Mouse (Mus musculus) heart, adult 8-10 months (tissue): ENCODE data around the gene Slfn9. TPM values are rescaled to one million over a fixed set of nuclear protein-coding genes. Genes with fewer than 3 reads are reported as not detected.
"Not testable (repeated sequence)": the region's sequence is repeated elsewhere in the genome, so short reads cannot be mapped to it uniquely, and the experiment has no call there.

Experiments used
- DNase-seq: peaks from one replicate; pipeline ENCODE4 v3.0.0; 2022; ENCODE audit warnings: low spot score
- microRNA-seq: library from miRNA; unstranded; fragments of <30 nt; microRNA quantifications from one replicate; pipeline ENCODE4 v1.2.0, GENCODE M21; 2022
- total RNA-seq, 4 experiments: library from RNA; stranded (reverse); gene quantifications; 2 replicates each; pipeline ENCODE4 v1.2.4; 2022

The Slfn9 gene
- total RNA-seq, 4 experiments from 2014 or later: 0.56 to 0.72 (median 0.62) TPM

GRCm38 (mm10) chr11:82956925-82957324 lies 34.7 kb downstream of the Slfn9 start:
- DNase-seq: no peak

GRCm38 (mm10) chr11:82954631-82955030 lies 37.0 kb downstream of the Slfn9 start:
- no peak for DNase-seq

GRCm38 (mm10) chr11:82952612-82953542 lies 38.8 kb downstream of the Slfn9 start:
- DNase-seq: no peak

GRCm38 (mm10) chr11:82951865-82952611 lies 39.6 kb downstream of the Slfn9 start:
- peak; percentile 74 for DNase-seq

- DNase-seq: peak; percentile 84
These were observed 40.7 kb downstream of the Slfn9 start, which contains the start of gene Slfn5 for GRCm38 (mm10) chr11:82950736-82951481. Gene Slfn5, plus strand, starts transcription at chr11:82951349.

- DNase-seq: peak; percentile 73
These were observed 42.6 kb downstream of the Slfn9 start for GRCm38 (mm10) chr11:82949036-82949435.

GRCm38 (mm10) chr11:82947457-82947856 lies 44.2 kb downstream of the Slfn9 start:
- DNase-seq: no peak

GRCm38 (mm10) chr11:82945636-82946035 lies 46.0 kb downstream of the Slfn9 start:
- DNase-seq: no peak

- DNase-seq: no peak
These were observed 48.3 kb downstream of the Slfn9 start for GRCm38 (mm10) chr11:82943336-82943735.

GRCm38 (mm10) chr11:82933186-82933585 lies 58.4 kb downstream of the Slfn9 start:
- no peak for DNase-seq

GRCm38 (mm10) chr11:82931671-82932450 lies 59.8 kb downstream of the Slfn9 start:
- not testable (repeated sequence) for DNase-seq

GRCm38 (mm10) chr11:82931161-82931560 lies 60.5 kb downstream of the Slfn9 start:
- not testable (repeated sequence) for DNase-seq

GRCm38 (mm10) chr11:82930391-82930955 lies 61.2 kb downstream of the Slfn9 start:
- not testable (repeated sequence) for DNase-seq

GRCm38 (mm10) chr11:82929633-82929950 lies 62.0 kb downstream of the Slfn9 start:
- DNase-seq: no peak

GRCm38 (mm10) chr11:82928897-82929632 lies 62.6 kb downstream of the Slfn9 start:
- DNase-seq: no peak

Small RNA genes lying within 50 kb of the gene (microRNA-seq; reads per million reads assigned to microRNA genes)
- gene Gm27598 (not detected), gene Mir7679 (not detected)

Other genes with a start within 250 kb of the Slfn9 start
- under 1 TPM; 0.19 to 0.28 (median 0.27) TPM for gene Cct6b, start 227.5 kb downstream of the Slfn9 start, total RNA-seq
- gene Zfp830, start 227.5 kb downstream of the Slfn9 start, total RNA-seq: 10 to 100 TPM; 12.4 to 13.9 (median 13.1) TPM
- 10 to 100 TPM; 13.7 to 16.8 (median 16.6) TPM for gene Lig3, start 210.7 kb downstream of the Slfn9 start, total RNA-seq
- 1 to 10 TPM; 3.8 to 4.7 (median 4.7) TPM for gene Rffl, start 120.6 kb downstream of the Slfn9 start, total RNA-seq
- 10 to 100 TPM in 2 of 4 experiments, 1 to 10 TPM in 2; 7.8 to 10.9 (median 9.9) TPM for gene Rad51d, start 101.2 kb downstream of the Slfn9 start, total RNA-seq
- not detected for gene Fndc8, start 99.7 kb downstream of the Slfn9 start, total RNA-seq
- gene Nle1, start 83.4 kb downstream of the Slfn9 start, total RNA-seq: 10 to 100 TPM in 2 of 4 experiments, 1 to 10 TPM in 2; 7.0 to 13.0 (median 9.7) TPM
- gene Unc45b, start 81.3 kb downstream of the Slfn9 start, total RNA-seq: 100 to 1,000 TPM; 170 to 223 (median 177) TPM
- gene Slfn5, start 40.5 kb downstream of the Slfn9 start, total RNA-seq: 10 to 100 TPM; 43.9 to 65.9 (median 55.1) TPM
- gene Slfn8, start 29.0 kb upstream of the Slfn9 start, total RNA-seq: under 1 TPM; 0.43 to 0.76 (median 0.67) TPM
- 1 to 10 TPM; 1.8 to 4.6 (median 2.3) TPM for gene Slfn2, start 73.3 kb upstream of the Slfn9 start, total RNA-seq
- under 1 TPM in 3 of 4 experiments, not detected in 1; 0.12 to 0.66 (median 0.14) TPM for gene Slfn1, start 125.0 kb upstream of the Slfn9 start, total RNA-seq
- under 1 TPM; 0.08 to 0.72 (median 0.09) TPM for gene Slfn4, start 183.4 kb upstream of the Slfn9 start, total RNA-seq
- gene Slfn3, start 199.5 kb upstream of the Slfn9 start, total RNA-seq: 1 to 10 TPM; 1.9 to 2.8 (median 2.2) TPM